Mouse (Mus musculus): ENCODE results near the gene Atp1a4.

The Atp1a4 gene

GRCm38 (mm10) chr1:172218164-172218910, 39.9 kb downstream of the Atp1a4 start:
- no peak for DNase-seq

- DNase-seq = peak; percentile 85 to 91
These were observed 41.1 kb downstream of the Atp1a4 start for GRCm38 (mm10) chr1:172217148-172217547.

GRCm38 (mm10) chr1:172214748-172215147, 43.5 kb downstream of the Atp1a4 start:
- no peak for DNase-seq

- DNase-seq = no peak
These were observed 44.4 kb downstream of the Atp1a4 start for GRCm38 (mm10) chr1:172213771-172214170.

- DNase-seq = no peak
These were observed 45.4 kb downstream of the Atp1a4 start for GRCm38 (mm10) chr1:172212776-172213175.

GRCm38 (mm10) chr1:172207111-172207584, 51.1 kb downstream of the Atp1a4 start:
- DNase-seq = peak; percentile 45 to 60

- DNase-seq = peak; percentile 90 to 92
These were observed 51.9 kb downstream of the Atp1a4 start, which contains the start of gene Pea15a for GRCm38 (mm10) chr1:172206141-172206917. Gene Pea15a, minus strand, starts transcription at chr1:172206804.

GRCm38 (mm10) chr1:172205741-172206087, 52.5 kb downstream of the Atp1a4 start:
- DNase-seq = peak in 1 of 2 experiments; percentile 51

GRCm38 (mm10) chr1:172204814-172205740, 53.1 kb downstream of the Atp1a4 start:
- peak; percentile 66 to 75 for DNase-seq

- peak; percentile 47 to 51 for DNase-seq
These were observed 54.0 kb downstream of the Atp1a4 start for GRCm38 (mm10) chr1:172204033-172204813.

GRCm38 (mm10) chr1:172203566-172203965, 54.6 kb downstream of the Atp1a4 start:
- DNase-seq = peak in 1 of 2 experiments; percentile 31

- DNase-seq = peak in 1 of 2 experiments; percentile 32
These were observed 55.2 kb downstream of the Atp1a4 start for GRCm38 (mm10) chr1:172202894-172203522.

GRCm38 (mm10) chr1:172201967-172202880, 56.0 kb downstream of the Atp1a4 start:
- DNase-seq = peak; percentile 82 to 87

GRCm38 (mm10) chr1:172200871-172201447, 57.3 kb downstream of the Atp1a4 start:
- peak; percentile 56 to 69 for DNase-seq

- no peak for DNase-seq
These were observed 58.1 kb downstream of the Atp1a4 start for GRCm38 (mm10) chr1:172200161-172200560.

GRCm38 (mm10) chr1:172198996-172199395, 59.2 kb downstream of the Atp1a4 start:
- no peak for DNase-seq

- peak in 1 of 2 experiments; percentile 23 for DNase-seq
These were observed 59.9 kb downstream of the Atp1a4 start for GRCm38 (mm10) chr1:172198316-172198715.

- DNase-seq = peak; percentile 64 to 72
These were observed 60.4 kb downstream of the Atp1a4 start for GRCm38 (mm10) chr1:172197851-172198250.

- DNase-seq = no peak
These were observed 61.1 kb downstream of the Atp1a4 start for GRCm38 (mm10) chr1:172197146-172197545.

GRCm38 (mm10) chr1:172194435-172194834, 63.8 kb downstream of the Atp1a4 start:
- no peak for DNase-seq

Measured in cerebellum, adult 18-20 months (tissue).